Mouse (Mus musculus): Measurements from ENCODE around the gene Cdkn1a.
"Not testable (repeated sequence)": the region's sequence is repeated elsewhere in the genome, so short reads cannot be mapped to it uniquely, and the experiment has no call there.

The Cdkn1a gene

GRCm38 (mm10) chr17:29081618-29082381 is 9.0 kb upstream of the Cdkn1a start:
- DNase-seq (ENCODE audit: low read depth, low spot score) = no peak

GRCm38 (mm10) chr17:29083586-29083985 is 7.2 kb upstream of the Cdkn1a start:
- no peak for DNase-seq (ENCODE audit: low read depth, low spot score)

- DNase-seq (ENCODE audit: low read depth, low spot score) = no peak
These were observed 6.1 kb upstream of the Cdkn1a start for GRCm38 (mm10) chr17:29084656-29085055.

- DNase-seq (ENCODE audit: low read depth, low spot score) = no peak
These were observed 5.5 kb upstream of the Cdkn1a start for GRCm38 (mm10) chr17:29085266-29085665.

- DNase-seq (ENCODE audit: low read depth, low spot score) = no peak
These were observed 3.9 kb upstream of the Cdkn1a start for GRCm38 (mm10) chr17:29086916-29087315.

GRCm38 (mm10) chr17:29091348-29091944 is 670 bp downstream of the Cdkn1a start:
- no peak for DNase-seq (ENCODE audit: low read depth, low spot score)

- DNase-seq (ENCODE audit: low read depth, low spot score) = no peak
These were observed 1.7 kb downstream of the Cdkn1a start for GRCm38 (mm10) chr17:29092497-29092896.

- peak; percentile 74 for DNase-seq (ENCODE audit: low read depth, low spot score)
These were observed 2.6 kb downstream of the Cdkn1a start for GRCm38 (mm10) chr17:29093110-29093952.

- DNase-seq (ENCODE audit: low read depth, low spot score) = no peak
These were observed 3.2 kb downstream of the Cdkn1a start for GRCm38 (mm10) chr17:29093961-29094309.

GRCm38 (mm10) chr17:29094310-29095181 is 3.8 kb downstream of the Cdkn1a start:
- DNase-seq (ENCODE audit: low read depth, low spot score) = no peak

- DNase-seq (ENCODE audit: low read depth, low spot score) = peak; percentile 83
These were observed 4.5 kb downstream of the Cdkn1a start for GRCm38 (mm10) chr17:29095201-29095733.

- DNase-seq (ENCODE audit: low read depth, low spot score) = no peak
These were observed 5.5 kb downstream of the Cdkn1a start for GRCm38 (mm10) chr17:29096245-29096644.

- DNase-seq (ENCODE audit: low read depth, low spot score) = no peak
These were observed 6.2 kb downstream of the Cdkn1a start for GRCm38 (mm10) chr17:29096851-29097561.

- no peak for DNase-seq (ENCODE audit: low read depth, low spot score)
These were observed 7.5 kb downstream of the Cdkn1a start for GRCm38 (mm10) chr17:29098291-29098690.

GRCm38 (mm10) chr17:29099076-29099475 is 8.3 kb downstream of the Cdkn1a start:
- no peak for DNase-seq (ENCODE audit: low read depth, low spot score)

GRCm38 (mm10) chr17:29100627-29101026 is 9.9 kb downstream of the Cdkn1a start:
- DNase-seq (ENCODE audit: low read depth, low spot score) = no peak

- DNase-seq (ENCODE audit: low read depth, low spot score) = not testable (repeated sequence)
These were observed 19.6 kb downstream of the Cdkn1a start for GRCm38 (mm10) chr17:29110356-29110755.

GRCm38 (mm10) chr17:29111332-29111731 is 20.6 kb downstream of the Cdkn1a start:
- no peak for DNase-seq (ENCODE audit: low read depth, low spot score)

- no peak for DNase-seq (ENCODE audit: low read depth, low spot score)
These were observed 23.0 kb downstream of the Cdkn1a start, which contains the start of gene Rab44 for GRCm38 (mm10) chr17:29113591-29114352. TSS of gene Rab44 (plus strand) at chr17:29114145.

GRCm38 (mm10) chr17:29116023-29116422 is 25.2 kb downstream of the Cdkn1a start:
- DNase-seq (ENCODE audit: low read depth, low spot score) = no peak

All from embryo, embryonic 11.5 days (tissue).